Mouse (Mus musculus): ENCODE data around the gene Stx3.
A peak's percentile ranks its signal among the peaks of the same experiment; 100 is the strongest.

The Stx3 gene

GRCm38 (mm10) chr19:11807251-11807650, 12.0 kb downstream of the Stx3 start:
- DNase-seq = no peak

GRCm38 (mm10) chr19:11804423-11804822, 14.8 kb downstream of the Stx3 start:
- no peak for DNase-seq

GRCm38 (mm10) chr19:11800531-11801315, 18.5 kb downstream of the Stx3 start:
- peak; percentile 16 to 18 for DNase-seq

GRCm38 (mm10) chr19:11794447-11794846, 24.8 kb downstream of the Stx3 start:
- DNase-seq = no peak

- no peak for DNase-seq
These were observed 25.4 kb downstream of the Stx3 start for GRCm38 (mm10) chr19:11793741-11794359.

- no peak for DNase-seq
These were observed 27.4 kb downstream of the Stx3 start for GRCm38 (mm10) chr19:11791825-11792224.

- DNase-seq = no peak
These were observed 30.3 kb downstream of the Stx3 start for GRCm38 (mm10) chr19:11788876-11789275.

GRCm38 (mm10) chr19:11787826-11788225, 31.4 kb downstream of the Stx3 start:
- no peak for DNase-seq

- DNase-seq = no peak
These were observed 33.6 kb downstream of the Stx3 start for GRCm38 (mm10) chr19:11785409-11786154.

- peak; percentile 52 to 84 for DNase-seq
These were observed 41.9 kb downstream of the Stx3 start for GRCm38 (mm10) chr19:11777191-11777865.

GRCm38 (mm10) chr19:11770205-11770892, 48.9 kb downstream of the Stx3 start, which contains the start of gene Mrpl16:
Gene Mrpl16, plus strand, starts transcription at chr19:11770391.
- DNase-seq = peak; percentile 89 to 91

- no peak for DNase-seq
These were observed 49.8 kb downstream of the Stx3 start for GRCm38 (mm10) chr19:11769257-11769920.

- DNase-seq = peak; percentile 7 to 33
These were observed 51.0 kb downstream of the Stx3 start for GRCm38 (mm10) chr19:11768163-11768562.

- no peak for DNase-seq
These were observed 52.8 kb downstream of the Stx3 start for GRCm38 (mm10) chr19:11766413-11766812.

- no peak for DNase-seq
These were observed 54.1 kb downstream of the Stx3 start for GRCm38 (mm10) chr19:11765059-11765458.

- DNase-seq = no peak
These were observed 71.9 kb downstream of the Stx3 start, which contains the start of gene Gif for GRCm38 (mm10) chr19:11747298-11747697. Gene Gif, plus strand, starts transcription at chr19:11747554.

- no peak for DNase-seq
These were observed 73.5 kb downstream of the Stx3 start for GRCm38 (mm10) chr19:11745680-11746079.

- no peak for DNase-seq
These were observed 82.7 kb downstream of the Stx3 start for GRCm38 (mm10) chr19:11736455-11736854.

GRCm38 (mm10) chr19:11730278-11730677, 88.9 kb downstream of the Stx3 start:
- DNase-seq = no peak

- no peak for DNase-seq
These were observed 91.9 kb downstream of the Stx3 start for GRCm38 (mm10) chr19:11727304-11727703.

- DNase-seq = no peak
These were observed 93.3 kb downstream of the Stx3 start for GRCm38 (mm10) chr19:11725915-11726314.
